Mouse (Mus musculus): ENCODE measurements around the gene Tmem235. TPM values are rescaled to one million over a fixed set of nuclear protein-coding genes. Genes with fewer than 3 reads are reported as not detected.
"Not testable (repeated sequence)": the region's sequence is repeated elsewhere in the genome, so short reads cannot be mapped to it uniquely, and the experiment has no call there.

The Tmem235 gene
- 0.05 TPM for polyA plus RNA-seq (2012; fragmentation: generic; extraction: Trizol)
- long read RNA-seq, experiment 1, result 0 reads
- long read RNA-seq, experiment 2, result 0 reads

- H3K4me3 ChIP-seq (ENCODE audit: insufficient read depth, poor library complexity, severe bottlenecking), result no peak within 1 kb of the TSS
- peaks cover 2% of the 10 kb centered on the region for H3K79me3 ChIP-seq (ENCODE audit: low read depth)
- peaks cover 2% of the 10 kb centered on the region for H3K79me2 ChIP-seq (ENCODE audit: control insufficient read depth, insufficient read depth)
- no peak within 1 kb of the TSS for H3ac ChIP-seq (ENCODE audit: control insufficient read depth, insufficient read length, low read depth)
- TF ChIP-seq MYOG (IDR thresholded peaks at IDR 0.05; ENCODE audit: control insufficient read depth, extremely low read depth, insufficient read length) (no peak), CTCF (IDR thresholded peaks at IDR 0.05; ENCODE audit: control insufficient read depth, insufficient read depth, insufficient read length) (no peak), MAX (IDR thresholded peaks at IDR 0.05) (no peak)
- peaks cover 21% of the 10 kb centered on the region for H3K36me3 ChIP-seq (ENCODE audit: control insufficient read depth, insufficient read depth)
- no peaks in the 10 kb centered on the region for H3K27me3 ChIP-seq (ENCODE audit: control insufficient read depth, insufficient read depth, insufficient read length)
Observed at GRCm38 (mm10) chr11:117860601-117861000, at the start of gene Tmem235. Gene Tmem235 (plus strand): TSS chr11:117860752.

- Histone ChIP-seq H3ac (ENCODE audit: control insufficient read depth, insufficient read length, low read depth) (no peak overlapping the region), H3K4me3 (ENCODE audit: insufficient read depth, poor library complexity, severe bottlenecking) (no peak overlapping the region), H3K36me3 (ENCODE audit: control insufficient read depth, insufficient read depth) (peaks cover 68% of the 10 kb centered on the region), H3K79me2 (ENCODE audit: control insufficient read depth, insufficient read depth) (peaks cover 92% of the 10 kb centered on the region), H3K27me3 (ENCODE audit: control insufficient read depth, insufficient read depth, insufficient read length) (no peaks in the 10 kb centered on the region), H3K79me3 (ENCODE audit: low read depth) (peaks cover 41% of the 10 kb centered on the region)
- TF ChIP-seq MAX (IDR thresholded peaks at IDR 0.05), result no peak
- no peak for TF ChIP-seq MYOG (IDR thresholded peaks at IDR 0.05; ENCODE audit: control insufficient read depth, extremely low read depth, insufficient read length)
- TF ChIP-seq FOSL1 (IDR thresholded peaks at IDR 0.05; ENCODE audit: insufficient read depth, low read length, poor library complexity, severe bottlenecking), result no peak
- TF ChIP-seq CEBPB (IDR thresholded peaks at IDR 0.05; ENCODE audit: low read depth), result no peak
- no peak for TF ChIP-seq CTCF (IDR thresholded peaks at IDR 0.05; ENCODE audit: control insufficient read depth, insufficient read depth, insufficient read length)
- no peak for TF ChIP-seq USF1 (IDR thresholded peaks at IDR 0.05; ENCODE audit: low read depth)
- no peak for TF ChIP-seq MYOD1 (IDR thresholded peaks at IDR 0.05; ENCODE audit: control insufficient read depth, insufficient read length, low read depth)
Observed at GRCm38 (mm10) chr11:117813867-117814266, 46.7 kb upstream of the Tmem235 start.

- no peak overlapping the region for H3K4me3 ChIP-seq (ENCODE audit: insufficient read depth, poor library complexity, severe bottlenecking)
- peaks cover 96% of the 10 kb centered on the region for H3K79me2 ChIP-seq (ENCODE audit: control insufficient read depth, insufficient read depth)
- peaks cover 50% of the 10 kb centered on the region for H3K79me3 ChIP-seq (ENCODE audit: low read depth)
- H3K36me3 ChIP-seq (ENCODE audit: control insufficient read depth, insufficient read depth), result peaks cover 78% of the 10 kb centered on the region
- H3K27me3 ChIP-seq (ENCODE audit: control insufficient read depth, insufficient read depth, insufficient read length), result no peaks in the 10 kb centered on the region
- H3ac ChIP-seq (ENCODE audit: control insufficient read depth, insufficient read length, low read depth), result no peak overlapping the region
- TF ChIP-seq MYOD1 (IDR thresholded peaks at IDR 0.05; ENCODE audit: control insufficient read depth, insufficient read length, low read depth), result no peak
- no peak for TF ChIP-seq MYOG (IDR thresholded peaks at IDR 0.05; ENCODE audit: control insufficient read depth, extremely low read depth, insufficient read length)
Observed at GRCm38 (mm10) chr11:117814704-117815366, 45.7 kb upstream of the Tmem235 start.

- H3K36me3 ChIP-seq (ENCODE audit: control insufficient read depth, insufficient read depth), result peaks cover 88% of the 10 kb centered on the region
Observed at GRCm38 (mm10) chr11:117815850-117816249, 44.7 kb upstream of the Tmem235 start.

GRCm38 (mm10) chr11:117816389-117816996 is 44.1 kb upstream of the Tmem235 start:
- no peak for TF ChIP-seq USF1 (IDR thresholded peaks at IDR 0.05; ENCODE audit: low read depth)
- TF ChIP-seq MYOG (IDR thresholded peaks at IDR 0.05; ENCODE audit: control insufficient read depth, extremely low read depth, insufficient read length), result no peak
- no peak for TF ChIP-seq CEBPB (IDR thresholded peaks at IDR 0.05; ENCODE audit: low read depth)
- TF ChIP-seq CTCF (IDR thresholded peaks at IDR 0.05; ENCODE audit: control insufficient read depth, insufficient read depth, insufficient read length), result no peak
- no peak for TF ChIP-seq MAX (IDR thresholded peaks at IDR 0.05)
- no peak overlapping the region for H3ac ChIP-seq (ENCODE audit: control insufficient read depth, insufficient read length, low read depth)
- H3K79me3 ChIP-seq (ENCODE audit: low read depth), result peaks cover 61% of the 10 kb centered on the region
- no peaks in the 10 kb centered on the region for H3K27me3 ChIP-seq (ENCODE audit: control insufficient read depth, insufficient read depth, insufficient read length)
- H3K4me3 ChIP-seq (ENCODE audit: insufficient read depth, poor library complexity, severe bottlenecking), result no peak overlapping the region
- peaks cover 91% of the 10 kb centered on the region for H3K36me3 ChIP-seq (ENCODE audit: control insufficient read depth, insufficient read depth)
- H3K79me2 ChIP-seq (ENCODE audit: control insufficient read depth, insufficient read depth), result peaks cover 97% of the 10 kb centered on the region

More at GRCm38 (mm10) chr11:117815850-117816249, 44.7 kb upstream of the Tmem235 start:
- peaks cover 59% of the 10 kb centered on the region for H3K79me3 ChIP-seq (ENCODE audit: low read depth)
- H3K79me2 ChIP-seq (ENCODE audit: control insufficient read depth, insufficient read depth), result peaks cover 97% of the 10 kb centered on the region
- not testable (repeated sequence) for H3ac ChIP-seq (ENCODE audit: control insufficient read depth, insufficient read length, low read depth); H3K27me3 ChIP-seq (ENCODE audit: control insufficient read depth, insufficient read depth, insufficient read length); H3K4me3 ChIP-seq (ENCODE audit: insufficient read depth, poor library complexity, severe bottlenecking)

- Histone ChIP-seq H3K79me2 (ENCODE audit: control insufficient read depth, insufficient read depth) (peaks cover 94% of the 10 kb centered on the region), H3K79me3 (ENCODE audit: low read depth) (peaks cover 64% of the 10 kb centered on the region)
- TF ChIP-seq FOSL1 (IDR thresholded peaks at IDR 0.05; ENCODE audit: insufficient read depth, low read length, poor library complexity, severe bottlenecking), result no peak
- no peak for TF ChIP-seq MAX (IDR thresholded peaks at IDR 0.05)
- TF ChIP-seq CTCF (IDR thresholded peaks at IDR 0.05; ENCODE audit: control insufficient read depth, insufficient read depth, insufficient read length), result no peak
- no peak for TF ChIP-seq MYOD1 (IDR thresholded peaks at IDR 0.05; ENCODE audit: control insufficient read depth, insufficient read length, low read depth)
- no peak for TF ChIP-seq CEBPB (IDR thresholded peaks at IDR 0.05; ENCODE audit: low read depth)
- no peak for TF ChIP-seq MYOG (IDR thresholded peaks at IDR 0.05; ENCODE audit: control insufficient read depth, extremely low read depth, insufficient read length)
- no peak for TF ChIP-seq USF1 (IDR thresholded peaks at IDR 0.05; ENCODE audit: low read depth)
Observed at GRCm38 (mm10) chr11:117819095-117819494, 41.5 kb upstream of the Tmem235 start.

More at GRCm38 (mm10) chr11:117819095-117819494, 41.5 kb upstream of the Tmem235 start:
- Histone ChIP-seq H3K36me3 (ENCODE audit: control insufficient read depth, insufficient read depth) (peaks cover 92% of the 10 kb centered on the region), H3K4me3 (ENCODE audit: insufficient read depth, poor library complexity, severe bottlenecking) (no peak overlapping the region), H3K27me3 (ENCODE audit: control insufficient read depth, insufficient read depth, insufficient read length) (no peaks in the 10 kb centered on the region), H3ac (ENCODE audit: control insufficient read depth, insufficient read length, low read depth) (no peak overlapping the region)
